Mouse (Mus musculus) cerebellum, adult 2 months (tissue): ENCODE measurements around the gene Ube2r2. TPM values are rescaled to one million over a fixed set of nuclear protein-coding genes. Genes with fewer than 3 reads are reported as not detected.

Experiments used
- DNase-seq, 2 experiments: peaks; one replicate each; pipeline ENCODE4 v3.0.0; 2021
- H3K27ac ChIP-seq: fragments of 200-500 bp; 2 replicates; pipeline ENCODE4 v1.5.1; 2012; ENCODE audit warnings: low read length, control low read depth, inconsistent platforms; ENCODE audit not compliant: insufficient read depth
- H3K27me3 ChIP-seq: fragments of 200-500 bp; 2 replicates; pipeline ENCODE4 v1.6.1; 2012; ENCODE audit warnings: inconsistent platforms, mild to moderate bottlenecking, low read length, moderate library complexity; ENCODE audit not compliant: control insufficient read depth, insufficient read depth
- H3K4me1 ChIP-seq: fragments of 200-500 bp; 2 replicates; pipeline ENCODE4 v1.6.1; 2011; ENCODE audit warnings: low read length; ENCODE audit not compliant: control insufficient read depth, insufficient read depth
- H3K4me3 ChIP-seq: fragments of 200-500 bp; replicated peaks from 2 replicates; pipeline ENCODE3; 2011; ENCODE audit warnings: mild to moderate bottlenecking, low read depth, low read length, control low read depth; ENCODE audit not compliant: insufficient read depth
- CTCF ChIP-seq: fragments of 200-500 bp; IDR thresholded peaks from 2 replicates; pipeline ENCODE4 v1.5.1; 2011; ENCODE audit warnings: low read depth, mild to moderate bottlenecking, control low read depth, low read length, moderate library complexity, borderline replicate concordance; ENCODE audit not compliant: insufficient read depth
- POLR2A ChIP-seq: fragments of 200-500 bp; IDR thresholded peaks from 2 replicates; pipeline ENCODE4 v1.6.1; 2011; ENCODE audit warnings: low read length, control low read depth, borderline replicate concordance; ENCODE audit not compliant: insufficient read depth
- WGBS: fragments of 180-500 bp; shearing (Covaris S2); methylation state at CpG from one replicate; pipeline ENCODE4 v1.1.7; 2018; 5-methylcytosine and 5-hydroxymethylcytosine counted together
- polyA plus RNA-seq: library from polyadenylated mRNA; depleted of rRNA; stranded (reverse); fragments of >200 nt; gene quantifications from 2 replicates; pipeline ENCODE4 v1.2.3, GENCODE M21; 2012

Gene Ube2r2
- polyA plus RNA-seq, 1 experiment: 135 TPM

DNA sequence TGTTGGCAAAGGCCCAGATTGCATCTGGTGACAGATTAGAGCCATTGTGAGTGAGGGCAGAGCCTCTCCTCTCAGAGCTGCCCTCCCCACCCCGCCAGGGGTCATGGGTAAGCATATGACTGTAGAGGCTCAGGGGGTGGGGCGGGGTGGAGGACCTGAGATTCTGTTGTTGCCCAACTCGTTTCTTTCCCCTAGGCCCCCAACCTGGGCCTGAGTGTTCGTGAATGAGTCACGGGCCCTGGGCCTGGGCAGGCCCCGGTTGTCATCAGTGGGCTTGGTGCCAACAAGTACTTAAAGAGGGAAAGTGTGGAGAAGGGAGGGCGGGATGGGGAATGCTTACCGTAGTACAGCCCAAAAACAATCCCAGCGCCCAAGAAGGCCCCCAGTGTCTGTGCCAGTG is 41.2 kb upstream of the Ube2r2 start:
- Histone ChIP-seq H3K27ac (no peak overlapping the region), H3K4me1 (no peaks in the 10 kb centered on the region), H3K4me3 (no peak overlapping the region), H3K27me3 (no peaks in the 10 kb centered on the region; the same call in 1 of the 2 replicates)
- TF ChIP-seq CTCF (no peak), POLR2A (no peak)
- DNase-seq: no peak
- WGBS: 40% methylated on average over 9 of the region's 9 CpGs

DNA sequence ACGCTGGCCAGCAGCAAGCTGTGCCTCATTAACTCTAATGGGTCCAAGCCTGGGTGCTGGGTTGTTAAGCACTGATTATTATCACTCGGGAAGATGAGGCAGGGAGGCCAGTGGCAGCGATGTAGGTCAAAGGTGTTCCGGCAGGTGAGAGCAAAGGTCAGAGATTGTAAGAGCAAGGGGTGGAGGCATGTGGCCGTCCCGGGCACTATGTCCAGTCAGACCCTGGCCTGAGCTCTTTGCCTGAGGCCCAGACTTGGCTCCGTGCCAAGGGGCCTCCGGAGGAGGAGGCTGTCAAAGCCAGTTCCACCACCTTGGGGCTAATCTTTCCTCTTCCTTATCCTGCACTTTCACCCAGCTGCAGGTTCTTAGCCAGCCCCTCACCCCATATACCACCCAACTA is 39.4 kb upstream of the Ube2r2 start:
- Histone ChIP-seq H3K27ac (no peak overlapping the region), H3K27me3 (no peaks in the 10 kb centered on the region; the same call in 1 of the 2 replicates), H3K4me1 (no peaks in the 10 kb centered on the region), H3K4me3 (no peak overlapping the region)
- no peak for DNase-seq
- TF ChIP-seq CTCF (no peak), POLR2A (no peak)
- WGBS: 54% methylated on average over 8 of the region's 8 CpGs

DNA sequence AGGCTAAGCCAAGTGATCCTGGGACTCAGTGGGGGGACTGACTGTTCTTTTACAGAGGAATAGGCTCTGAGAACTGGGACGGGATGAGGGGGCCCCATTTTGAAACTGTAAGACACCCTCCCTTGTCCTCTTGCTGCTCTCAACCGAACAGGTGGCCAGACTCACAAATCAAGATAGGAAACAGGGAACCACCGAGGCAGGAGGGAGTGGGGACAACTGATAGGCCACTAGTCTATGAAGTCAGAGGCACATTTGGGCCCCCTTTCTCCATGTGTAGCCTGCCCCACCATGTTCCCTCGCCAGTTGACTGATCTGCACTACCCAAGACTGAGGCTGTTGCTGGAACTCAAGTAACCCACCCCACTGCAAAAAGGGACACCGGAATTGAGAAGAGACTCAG is 38.7 kb upstream of the Ube2r2 start:
- TF ChIP-seq CTCF (no peak), POLR2A (no peak)
- no peak overlapping the region for H3K4me3 ChIP-seq
- 88% methylated on average over 5 of the region's 5 CpGs for WGBS
- DNase-seq: no peak
- no peaks in the 10 kb centered on the region; the same call in 1 of the 2 replicates for H3K27me3 ChIP-seq
- no peak overlapping the region for H3K27ac ChIP-seq
- no peaks in the 10 kb centered on the region for H3K4me1 ChIP-seq

- whole genome bisulfite sequencing: 75% methylated on average over 13 of the region's 13 CpGs
- Histone ChIP-seq H3K27me3 (no peaks in the 10 kb centered on the region; the same call in 1 of the 2 replicates), H3K4me3 (no peak overlapping the region), H3K4me1 (no peaks in the 10 kb centered on the region), H3K27ac (no peak overlapping the region)
- TF ChIP-seq POLR2A (no peak), CTCF (no peak)
- no peak for DNase-seq
Observed at GRCm38 (mm10) chr4:41097381-41097780, 38.2 kb upstream of the Ube2r2 start.

DNA sequence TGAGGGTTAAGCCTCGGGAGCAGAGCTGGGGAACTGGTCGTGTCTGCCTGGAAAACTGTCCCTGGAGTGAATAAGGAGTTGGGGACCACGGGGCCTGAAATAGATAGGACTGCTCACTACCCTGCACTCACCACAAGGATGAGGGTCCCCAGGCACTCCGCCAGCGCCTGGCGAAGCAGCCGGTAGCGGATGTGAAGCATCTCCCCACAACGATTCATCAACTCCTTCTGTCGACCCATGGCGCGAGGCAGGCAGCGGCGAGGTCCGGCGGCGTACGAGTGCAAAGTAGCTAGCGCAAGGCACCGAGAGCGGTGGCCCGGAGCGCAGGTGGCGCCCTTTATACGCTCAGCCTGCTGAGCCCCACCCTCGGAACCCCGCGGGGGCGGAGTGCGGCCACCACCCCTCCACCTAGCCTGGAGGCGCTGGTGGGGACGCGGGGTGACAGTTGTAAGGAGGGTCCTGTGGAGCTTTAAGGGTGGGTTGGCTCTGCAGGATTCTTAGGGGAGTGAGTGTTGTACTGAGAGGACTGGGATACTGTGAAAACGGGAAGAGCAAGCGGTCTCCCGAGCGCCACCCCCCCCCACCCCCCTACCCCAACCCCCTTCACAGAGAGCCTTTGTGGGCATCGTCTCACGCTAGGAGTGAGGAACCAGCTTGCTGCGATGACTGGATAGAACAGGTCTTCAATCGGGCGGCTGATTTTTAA is 37.5 kb upstream of the Ube2r2 start, which contains the start of gene Aqp3:
TSS of gene Aqp3 (minus strand) at position 313 of the 706 bp plus-strand sequence.
- peak in 1 of 2 experiments; percentile 18 for DNase-seq
- Histone ChIP-seq H3K27me3 (no peaks in the 10 kb centered on the region; the same call in 1 of the 2 replicates), H3K4me3 (no peak within 1 kb of the TSS), H3K4me1 (no peaks in the 10 kb centered on the region), H3K27ac (no peak within 1 kb of the TSS)
- TF ChIP-seq POLR2A (no peak), CTCF (no peak)
- 3% methylated on average over 42 of the region's 42 CpGs for WGBS

- DNase-seq: no peak
- no peak overlapping the region for H3K4me3 ChIP-seq
- H3K27ac ChIP-seq: no peak overlapping the region
- 23% methylated on average over 11 of the region's 11 CpGs for WGBS
- H3K4me1 ChIP-seq: no peaks in the 10 kb centered on the region
- TF ChIP-seq CTCF (no peak), POLR2A (no peak)
- H3K27me3 ChIP-seq: no peaks in the 10 kb centered on the region; the same call in 1 of the 2 replicates
Observed at GRCm38 (mm10) chr4:41098577-41098951, 37.0 kb upstream of the Ube2r2 start.

DNA sequence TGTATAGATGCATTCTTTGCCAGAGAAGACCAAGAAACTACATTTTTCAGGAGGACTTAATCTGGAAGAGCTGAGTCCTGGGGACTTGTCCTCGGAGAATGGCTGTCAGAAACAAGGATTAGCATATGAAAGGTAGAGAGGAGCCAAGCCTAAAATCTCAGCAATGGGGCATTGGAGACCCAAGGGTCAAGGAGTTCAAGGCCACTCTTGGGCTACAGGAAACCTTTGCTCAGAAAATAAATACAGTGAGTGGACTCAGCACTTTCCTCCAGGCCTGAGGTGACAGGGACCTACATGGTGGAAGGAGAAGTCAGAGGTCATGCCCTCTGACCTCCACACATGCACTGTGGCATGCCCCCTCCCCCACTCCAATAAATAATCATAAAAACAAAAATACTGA is 34.6 kb upstream of the Ube2r2 start:
- Histone ChIP-seq H3K27ac (no peak overlapping the region), H3K27me3 (no peaks in the 10 kb centered on the region; the same call in 1 of the 2 replicates), H3K4me3 (no peak overlapping the region), H3K4me1 (no peaks in the 10 kb centered on the region)
- DNase-seq: no peak
- 49% methylated on average over 1 of the region's 1 CpGs for WGBS
- TF ChIP-seq POLR2A (no peak), CTCF (no peak)

DNA sequence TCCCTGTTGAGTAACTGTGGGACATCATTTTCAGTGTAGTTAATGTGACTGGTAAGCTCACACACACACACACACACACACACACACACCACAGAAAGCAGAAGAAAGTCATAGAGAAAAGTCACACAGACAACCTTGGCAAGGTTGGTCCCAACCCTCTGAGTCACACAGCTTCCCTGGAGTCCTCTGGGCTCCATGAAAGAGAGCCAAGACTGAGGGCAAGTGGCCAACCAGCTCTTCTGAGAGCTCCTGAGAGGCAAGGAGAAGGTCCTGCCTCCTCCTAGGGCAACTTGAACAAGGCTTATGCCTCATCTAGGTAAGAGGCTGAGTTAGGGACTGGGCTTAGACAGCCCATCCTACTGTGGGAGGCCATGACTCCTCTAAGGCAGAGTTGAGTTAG is 32.6 kb upstream of the Ube2r2 start:
- Histone ChIP-seq H3K27me3 (no peaks in the 10 kb centered on the region; the same call in 1 of the 2 replicates), H3K27ac (no peak overlapping the region), H3K4me3 (no peak overlapping the region), H3K4me1 (no peaks in the 10 kb centered on the region; the same call in none of the 2 replicates)
- TF ChIP-seq POLR2A (no peak), CTCF (no peak)
- no peak for DNase-seq
